9 mouse cellular contexts compared by ENCODE assay signal in genomic region chr10:83819266-83819949, GRCm38 (mm10).
DNase-seq lines count a peak whose midpoint lies in the region; ATAC-seq lines count a peak whose summit lies in the region.
"Had no signal": no experiment of that assay in that cellular context is flagged by ENCODE, and none has a peak within 500 bp of the region (broad histone marks: within the 10 kb centered on the region; RNA-seq: fewer than 3 reads in every experiment).

No protein-coding gene starts in this region.

- H3K4me2 ChIP-seq in hindbrain, embryonic 11.5 days (replicated peaks; ENCODE audit: low read depth, low read length) = no peak overlapping the region

- no peaks in the 10 kb centered on the region for H3K4me1 ChIP-seq in hindbrain, embryonic 11.5 days (replicated peaks; ENCODE audit: control insufficient read depth, insufficient read depth, low read length)

- no peaks in the 10 kb centered on the region for H3K27me3 ChIP-seq in hindbrain, embryonic 11.5 days (ENCODE audit: control insufficient read depth, insufficient read depth, low read length)

- H3K9me3 ChIP-seq in hindbrain, embryonic 11.5 days (ENCODE audit: control insufficient read depth, low read length) = no peaks in the 10 kb centered on the region

- peak; percentile 60; the same call in 1 of the 2 replicates for ATAC-seq in hindbrain, embryonic 11.5 days (ENCODE audit: low FRiP score)
- ATAC-seq in activated CD4-positive, CD25-positive, alpha-beta regulatory T cell, adult 4 months = no peak

- no peak overlapping the region for H3K27ac ChIP-seq in hindbrain, embryonic 11.5 days (ENCODE audit: low read depth, low read length)

- peak; percentile 82 for DNase-seq in ZHBTc4 (ENCODE audit: low read depth, low spot score)
- peak; percentile 91 to 94 for DNase-seq in cerebellum, postnatal 10 days
- peak; percentile 81 to 83 for DNase-seq in frontal cortex, postnatal 25 days (ENCODE audit: low spot score in 2 of 2)
- peak; percentile 89 for DNase-seq in hindbrain, embryonic 11.5 days (ENCODE audit: low spot score)
- DNase-seq in layer of hippocampus, postnatal 10 days (ENCODE audit: low spot score in 2 of 2) = peak; percentile 90 to 91
- peak; percentile 76 for DNase-seq in lung, postnatal 25 days (ENCODE audit: low spot score)
- peak; percentile 85 to 91 for DNase-seq in right cerebral cortex, postnatal 10 days (ENCODE audit: low spot score in 2 of 2)

- no peak overlapping the region for H3K4me3 ChIP-seq in hindbrain, embryonic 11.5 days (ENCODE audit: low read depth, low read length)
- H3K4me3 ChIP-seq: myocyte had no signal

- H3K9ac ChIP-seq in hindbrain, embryonic 11.5 days (ENCODE audit: low read depth, low read length) = no peak overlapping the region

- 14% methylated on average over 13 of the region's 13 CpGs for WGBS in hindbrain, embryonic 11.5 days

- H3K36me3 ChIP-seq in hindbrain, embryonic 11.5 days (ENCODE audit: control insufficient read depth, insufficient read depth, low read length) = no peaks in the 10 kb centered on the region
